8 mouse cellular contexts compared by ENCODE assay signal in genomic region chr15:102470605-102471294, GRCm38 (mm10). TPM values are rescaled to one million over a fixed set of nuclear protein-coding genes. Genes with fewer than 3 reads are reported as not detected.
DNase-seq lines count a peak whose midpoint lies in the region; ATAC-seq lines count a peak whose summit lies in the region.

No protein-coding gene starts in this region.

- WGBS in embryonic facial prominence, embryonic 10.5 days, result 2% methylated on average over 51 of the region's 67 CpGs
- under 1% methylated on average over 45 of the region's 67 CpGs for WGBS in limb, embryonic 10.5 days
- under 1% methylated on average over 41 of the region's 67 CpGs for WGBS in midbrain, embryonic 11.5 days

- peak overlapping the region; percentile 95 for H3K4me3 ChIP-seq in embryonic facial prominence, embryonic 10.5 days
- peak overlapping the region; percentile 95 for H3K4me3 ChIP-seq in limb, embryonic 10.5 days
- peak overlapping the region; percentile 89 for H3K4me3 ChIP-seq in midbrain, embryonic 11.5 days (ENCODE audit: low read depth, low read length)

- peaks cover 17% of the 10 kb centered on the region for H3K4me1 ChIP-seq in embryonic facial prominence, embryonic 10.5 days
- H3K4me1 ChIP-seq in limb, embryonic 10.5 days, result peaks cover 13% of the 10 kb centered on the region
- peaks cover 6% of the 10 kb centered on the region; the same call in 1 of the 2 replicates for H3K4me1 ChIP-seq in midbrain, embryonic 11.5 days (ENCODE audit: control insufficient read depth, insufficient read depth, low read length)

- peak overlapping the region; percentile 63 for H3K4me2 ChIP-seq in midbrain, embryonic 11.5 days

- peak overlapping the region; percentile 94 for H3K9ac ChIP-seq in midbrain, embryonic 11.5 days (ENCODE audit: low read length)

- H3K27me3 ChIP-seq in embryonic facial prominence, embryonic 10.5 days (replicated peaks; ENCODE audit: low read depth, poor library complexity, severe bottlenecking), result no peaks in the 10 kb centered on the region
- H3K27me3 ChIP-seq in limb, embryonic 10.5 days (ENCODE audit: low read depth, poor library complexity, severe bottlenecking), result no peaks in the 10 kb centered on the region
- H3K27me3 ChIP-seq in midbrain, embryonic 11.5 days (ENCODE audit: control insufficient read depth, insufficient read depth, low read length), result no peaks in the 10 kb centered on the region

- ATAC-seq in midbrain, embryonic 11.5 days (ENCODE audit: low FRiP score), result peak; percentile 76

- H3K9me3 ChIP-seq in embryonic facial prominence, embryonic 10.5 days, result 0 out of 2 replicates have a peak, but pooled peaks cover 3% of the 10 kb centered on the region
- H3K9me3 ChIP-seq in limb, embryonic 10.5 days (replicated peaks), result no peaks in the 10 kb centered on the region
- no peaks in the 10 kb centered on the region for H3K9me3 ChIP-seq in midbrain, embryonic 11.5 days (ENCODE audit: control insufficient read depth, low read length)

- DNase-seq in adrenal gland, postnatal 10 days, result peak; percentile 90
- DNase-seq in embryonic facial prominence, embryonic 10.5 days (ENCODE audit: low spot score), result peak; percentile 91
- DNase-seq in heart, adult 11 months, result peak; percentile 99
- DNase-seq in kidney, adult 18-20 months, result peak; percentile 89
- peak; percentile 88 for DNase-seq in limb, embryonic 10.5 days (ENCODE audit: low spot score)
- DNase-seq in midbrain, embryonic 11.5 days (ENCODE audit: low spot score, missing footprints), result peak; percentile 98
- DNase-seq in right cerebral cortex, postnatal 4 days, result peak; percentile 88
- DNase-seq in urinary bladder, postnatal 4 days (ENCODE audit: low spot score in 2 of 2), result peak; percentile 80 to 81

- H3K27ac ChIP-seq in embryonic facial prominence, embryonic 10.5 days (replicated peaks), result peak overlapping the region; percentile 99
- peak overlapping the region; percentile 99 for H3K27ac ChIP-seq in limb, embryonic 10.5 days
- peak overlapping the region; percentile 97 for H3K27ac ChIP-seq in midbrain, embryonic 11.5 days (ENCODE audit: low read depth, low read length)

- H3K36me3 ChIP-seq in embryonic facial prominence, embryonic 10.5 days (replicated peaks), result peaks cover 41% of the 10 kb centered on the region
- H3K36me3 ChIP-seq in limb, embryonic 10.5 days, result peaks cover 37% of the 10 kb centered on the region
- peaks cover 12% of the 10 kb centered on the region for H3K36me3 ChIP-seq in midbrain, embryonic 11.5 days (ENCODE audit: control insufficient read depth, insufficient read depth, low read length)

RNA-seq across cellular contexts. Expression of gene Pcbp2, which starts 0.4 kb away (rescaled TPM):
- 100 to 1,000 TPM; 703 to 724 TPM for total RNA-seq in adrenal gland, postnatal 10 days (2021)
- polyA plus RNA-seq in embryonic facial prominence, embryonic 10.5 days (2016; fragmentation: Nextera tagmentation; extraction: Ambion mirVana), result 206 and 217 TPM in 2 replicates
- polyA plus RNA-seq in limb, embryonic 10.5 days (2016; fragmentation: Nextera tagmentation; extraction: Ambion mirVana), result 230 and 235 TPM in 2 replicates
- 234 and 255 TPM in 2 replicates for polyA plus RNA-seq in midbrain, embryonic 11.5 days (2014; fragmentation: Nextera tagmentation; extraction: Ambion mirVana)

RNA-seq across cellular contexts. Expression of gene Prr13, which starts 11.9 kb away (rescaled TPM):
- 10 to 100 TPM; 46.9 to 53.1 TPM for total RNA-seq in adrenal gland, postnatal 10 days (2021)
- 73.1 and 77.4 TPM in 2 replicates for polyA plus RNA-seq in embryonic facial prominence, embryonic 10.5 days (2016; fragmentation: Nextera tagmentation; extraction: Ambion mirVana)
- 57.6 and 60.5 TPM in 2 replicates for polyA plus RNA-seq in limb, embryonic 10.5 days (2016; fragmentation: Nextera tagmentation; extraction: Ambion mirVana)
- 92.7 and 110 TPM in 2 replicates for polyA plus RNA-seq in midbrain, embryonic 11.5 days (2014; fragmentation: Nextera tagmentation; extraction: Ambion mirVana)

RNA-seq across cellular contexts. Expression of gene Amhr2, which starts 25.6 kb away (rescaled TPM):
- 1 to 10 TPM; 1.7 to 2.1 TPM for total RNA-seq in adrenal gland, postnatal 10 days (2021)
- 0.09 and 0.20 TPM in 2 replicates for polyA plus RNA-seq in embryonic facial prominence, embryonic 10.5 days (2016; fragmentation: Nextera tagmentation; extraction: Ambion mirVana)
- 0.15 TPM in 1 of 2 replicates, not detected in the other for polyA plus RNA-seq in limb, embryonic 10.5 days (2016; fragmentation: Nextera tagmentation; extraction: Ambion mirVana)
- polyA plus RNA-seq in midbrain, embryonic 11.5 days (2014; fragmentation: Nextera tagmentation; extraction: Ambion mirVana), result 0.37 TPM in 1 of 2 replicates, not detected in the other

RNA-seq across cellular contexts. Expression of gene Gm10337, which starts 32.8 kb away (rescaled TPM):
- total RNA-seq in adrenal gland, postnatal 10 days (2021), result 1 to 10 TPM; 3.7 to 4.1 TPM
- polyA plus RNA-seq in embryonic facial prominence, embryonic 10.5 days (2016; fragmentation: Nextera tagmentation; extraction: Ambion mirVana), result 7.6 TPM in 1 of 2 replicates, not detected in the other
- 3.8 and 4.8 TPM in 2 replicates for polyA plus RNA-seq in limb, embryonic 10.5 days (2016; fragmentation: Nextera tagmentation; extraction: Ambion mirVana)
- polyA plus RNA-seq in midbrain, embryonic 11.5 days (2014; fragmentation: Nextera tagmentation; extraction: Ambion mirVana), result 6.7 TPM in 1 of 2 replicates, not detected in the other

RNA-seq across cellular contexts. Expression of gene Map3k12, which starts 46.1 kb away (rescaled TPM):
- 10 to 100 TPM in 1 of 2 experiments, 1 to 10 TPM in 1; 7.7 to 11.2 TPM for total RNA-seq in adrenal gland, postnatal 10 days (2021)
- 29.1 and 32.3 TPM in 2 replicates for polyA plus RNA-seq in embryonic facial prominence, embryonic 10.5 days (2016; fragmentation: Nextera tagmentation; extraction: Ambion mirVana)
- polyA plus RNA-seq in limb, embryonic 10.5 days (2016; fragmentation: Nextera tagmentation; extraction: Ambion mirVana), result 23.8 and 27.7 TPM in 2 replicates
- 16.4 and 19.7 TPM in 2 replicates for polyA plus RNA-seq in midbrain, embryonic 11.5 days (2014; fragmentation: Nextera tagmentation; extraction: Ambion mirVana)

Comparison
In these comparisons a context has a peak if more than half of its experiments do, and no peak if none do; other contexts are left out.
1. Peak in every context shown above with its lines: DNase-seq, ATAC-seq, H3K4me3 ChIP-seq and H3K27ac ChIP-seq.